Mouse (Mus musculus) liver, adult 2 months (tissue): ENCODE measurements at regions not wholly inside any gene's neighbourhood (a gene's known extent, or its start where the extent isn't known, plus 50 kb on each side); places are given as distances from the start of the nearest gene placed in this dataset.
A peak's percentile ranks its signal among the peaks of the same experiment; 100 is the strongest.

Source experiments
- DNase-seq: peaks from one replicate; pipeline ENCODE4 v3.0.0-alpha.2; 2011; ENCODE audit warnings: low read depth, low spot score; ENCODE audit errors: extremely low read depth
- H3K27ac ChIP-seq: fragments of 200-500 bp; replicated peaks from 2 replicates; pipeline ENCODE4 v1.5.1; 2012; ENCODE audit warnings: low read depth, mild to moderate bottlenecking, control low read depth, inconsistent platforms, low read length; ENCODE audit not compliant: insufficient read depth
- H3K27me3 ChIP-seq: fragments of 200-500 bp; 2 replicates; pipeline ENCODE4 v1.6.1; 2012; ENCODE audit warnings: mild to moderate bottlenecking, moderate library complexity, low read length, inconsistent platforms; ENCODE audit not compliant: control insufficient read depth, insufficient read depth
- H3K36me3 ChIP-seq: fragments of 200-500 bp; 2 replicates; pipeline ENCODE4 v1.6.1; 2012; ENCODE audit warnings: low read length, inconsistent platforms; ENCODE audit not compliant: control insufficient read depth, insufficient read depth
- H3K4me1 ChIP-seq: fragments of 200-500 bp; 2 replicates; pipeline ENCODE4 v1.6.1; 2011; ENCODE audit warnings: low read length; ENCODE audit not compliant: control insufficient read depth, insufficient read depth
- H3K4me3 ChIP-seq: fragments of 200-500 bp; 2 replicates; pipeline ENCODE4 v1.5.1; 2011; ENCODE audit warnings: low read depth, mild to moderate bottlenecking, control low read depth, low read length, moderate library complexity; ENCODE audit not compliant: insufficient read depth
- H3K79me2 ChIP-seq: fragments of 200-500 bp; 2 replicates; pipeline ENCODE4 v1.6.1; 2012; ENCODE audit warnings: inconsistent platforms, mild to moderate bottlenecking, low read length, moderate library complexity; ENCODE audit not compliant: control insufficient read depth, insufficient read depth
- H3K9ac ChIP-seq: fragments of 200-500 bp; 2 replicates; pipeline ENCODE4 v1.6.1; 2012; ENCODE audit warnings: low read depth, mild to moderate bottlenecking, control low read depth, inconsistent platforms, low read length
- CTCF ChIP-seq: fragments of 200-500 bp; IDR thresholded peaks from 2 replicates; pipeline ENCODE4 v1.5.1; 2011; ENCODE audit warnings: low read depth, low read length, control low read depth
- POLR2A ChIP-seq: fragments of 200-500 bp; IDR thresholded peaks from 2 replicates; pipeline ENCODE4 v1.6.1; 2011; ENCODE audit warnings: low read length, control low read depth; ENCODE audit not compliant: insufficient read depth; ENCODE audit errors: extremely low read depth
- WGBS: fragments of 180-500 bp; shearing (Covaris S2); methylation state at CpG from one replicate; pipeline ENCODE4 v1.1.7; 2018; 5-methylcytosine and 5-hydroxymethylcytosine counted together

GRCm38 (mm10) chr2:30709386-30709884 is 94.0 kb downstream of the 1700001O22Rik start:
- peaks cover 7% of the 10 kb centered on the region for H3K4me1 ChIP-seq
- TF ChIP-seq POLR2A (no peak), CTCF (no peak)
- H3K27me3 ChIP-seq = no peaks in the 10 kb centered on the region
- H3K36me3 ChIP-seq = no peaks in the 10 kb centered on the region
- no peaks in the 10 kb centered on the region for H3K79me2 ChIP-seq
- no peak for DNase-seq
- whole genome bisulfite sequencing = 86% methylated on average over 3 of the region's 3 CpGs
- H3K27ac ChIP-seq = peak overlapping the region; percentile 36; the same call in 1 of the 2 replicates
- H3K4me3 ChIP-seq = no peak overlapping the region
- H3K9ac ChIP-seq = no peak overlapping the region

GRCm38 (mm10) chr2:30708762-30709385 is 94.6 kb downstream of the 1700001O22Rik start:
- TF ChIP-seq POLR2A = no peak
- TF ChIP-seq CTCF = no peak
- 90% methylated on average over 4 of the region's 4 CpGs for WGBS
- H3K36me3 ChIP-seq = no peaks in the 10 kb centered on the region
- no peaks in the 10 kb centered on the region for H3K27me3 ChIP-seq
- no peak overlapping the region for H3K9ac ChIP-seq
- H3K79me2 ChIP-seq = no peaks in the 10 kb centered on the region
- H3K27ac ChIP-seq = peak overlapping the region; percentile 87
- DNase-seq = no peak
- peaks cover 7% of the 10 kb centered on the region for H3K4me1 ChIP-seq
- no peak overlapping the region for H3K4me3 ChIP-seq

- no peak for TF ChIP-seq POLR2A
- TF ChIP-seq CTCF = no peak
- H3K27ac ChIP-seq = peak overlapping the region; percentile 87
- DNase-seq = no peak
- no peaks in the 10 kb centered on the region for H3K36me3 ChIP-seq
- H3K4me3 ChIP-seq = peak overlapping the region; percentile 46
- H3K27me3 ChIP-seq = no peaks in the 10 kb centered on the region
- WGBS = 2% methylated on average over 47 of the region's 48 CpGs
- no peaks in the 10 kb centered on the region for H3K79me2 ChIP-seq
- H3K4me1 ChIP-seq = peaks cover 7% of the 10 kb centered on the region
- H3K9ac ChIP-seq = peak overlapping the region; percentile 73
Observed at GRCm38 (mm10) chr2:30708001-30708683, 95.3 kb downstream of the 1700001O22Rik start.

- TF ChIP-seq CTCF (no peak), POLR2A (no peak)
- Histone ChIP-seq H3K9ac (peak overlapping the region; percentile 73), H3K36me3 (no peaks in the 10 kb centered on the region), H3K4me1 (peaks cover 4% of the 10 kb centered on the region; the same call in 1 of the 2 replicates), H3K27me3 (no peaks in the 10 kb centered on the region), H3K4me3 (peak overlapping the region; percentile 46), H3K79me2 (no peaks in the 10 kb centered on the region), H3K27ac (peak overlapping the region; percentile 87)
- WGBS = 14% methylated on average over 44 of the region's 44 CpGs
- peak; percentile 52 for DNase-seq
Observed at GRCm38 (mm10) chr2:30707099-30708000, 96.1 kb downstream of the 1700001O22Rik start.

GRCm38 (mm10) chr2:30706036-30706435 is 97.4 kb downstream of the 1700001O22Rik start:
- DNase-seq = no peak
- Histone ChIP-seq H3K79me2 (no peaks in the 10 kb centered on the region), H3K4me3 (no peak overlapping the region), H3K36me3 (no peaks in the 10 kb centered on the region), H3K27ac (no peak overlapping the region), H3K27me3 (no peaks in the 10 kb centered on the region), H3K9ac (no peak overlapping the region), H3K4me1 (peaks cover 9% of the 10 kb centered on the region)
- TF ChIP-seq CTCF (no peak), POLR2A (no peak)
- WGBS = 87% methylated on average over 5 of the region's 5 CpGs
